Mouse (Mus musculus) limb, embryonic 10.5 days (tissue): ENCODE measurements around the gene Cpox. TPM values are rescaled to one million over a fixed set of nuclear protein-coding genes. Genes with fewer than 3 reads are reported as not detected.

Experiments used
- DNase-seq: peaks from one replicate; pipeline ENCODE4 v3.0.0-alpha.2; 2017; ENCODE audit warnings: low spot score
- H3K27ac ChIP-seq: fragments of 300-500 bp; sonication (generic); 2 replicates; pipeline ENCODE4 v1.5.1; 2016; ENCODE audit warnings: mild to moderate bottlenecking
- H3K27me3 ChIP-seq: fragments of 300-500 bp; sonication (generic); 2 replicates; pipeline ENCODE4 v1.6.1; 2016; ENCODE audit warnings: low read depth, mild to moderate bottlenecking; ENCODE audit not compliant: poor library complexity, severe bottlenecking
- H3K36me3 ChIP-seq: fragments of 300-500 bp; sonication (generic); 2 replicates; pipeline ENCODE4 v1.6.1; 2016; ENCODE audit warnings: mild to moderate bottlenecking, moderate library complexity
- H3K4me1 ChIP-seq: fragments of 300-500 bp; sonication (generic); 2 replicates; pipeline ENCODE4 v1.6.1; 2016
- H3K4me3 ChIP-seq: fragments of 300-500 bp; sonication (generic); 2 replicates; pipeline ENCODE4 v1.5.1; 2016; ENCODE audit warnings: mild to moderate bottlenecking, moderate library complexity
- H3K9me3 ChIP-seq: fragments of 300-500 bp; sonication (generic); replicated peaks from 2 replicates; pipeline ENCODE4 v1.6.1; 2016; ENCODE audit warnings: mild to moderate bottlenecking
- WGBS: fragments of 180-500 bp; shearing (Covaris S2); methylation state at CpG from one replicate; pipeline ENCODE4 v1.1.7; 2016; 5-methylcytosine and 5-hydroxymethylcytosine counted together
- polyA plus RNA-seq: library from polyadenylated mRNA; unstranded; fragments of >200 nt; fragmentation: Nextera tagmentation; extraction: Ambion mirVana; gene quantifications from 2 replicates; pipeline ENCODE4 v1.2.1, GENCODE M21; 2016

Gene Cpox
- polyA plus RNA-seq, 1 experiment from 2014 or later, result 26.6 TPM

DNA sequence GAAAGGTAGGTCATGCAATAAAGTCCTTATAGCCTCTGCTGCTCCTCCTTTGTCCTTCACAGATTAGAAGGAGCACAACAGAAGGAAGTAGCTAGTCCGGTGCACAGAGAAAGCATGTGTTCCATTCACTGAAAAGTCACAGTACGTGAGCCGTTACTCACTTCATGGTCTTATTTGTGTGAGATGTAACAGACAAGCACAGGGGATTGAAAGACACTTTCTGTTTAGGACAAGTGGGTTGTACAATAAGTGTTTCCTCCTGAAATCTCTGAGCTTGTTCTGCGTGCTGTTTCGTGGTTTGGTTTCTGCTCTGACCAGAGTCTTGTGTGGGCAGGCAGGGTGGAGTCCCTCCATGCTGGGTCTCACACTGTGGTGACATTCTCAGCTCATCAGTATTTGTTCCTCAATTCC is 20.2 kb downstream of the Cpox start:
- DNase-seq, result no peak
- WGBS, result 93% methylated on average over 5 of the region's 5 CpGs

GRCm38 (mm10) chr16:58694091-58694490 is 24.0 kb downstream of the Cpox start:
- Histone ChIP-seq H3K9me3 (no peaks in the 10 kb centered on the region), H3K36me3 (no peaks in the 10 kb centered on the region), H3K27me3 (no peaks in the 10 kb centered on the region), H3K27ac (no peak overlapping the region), H3K4me1 (no peaks in the 10 kb centered on the region), H3K4me3 (no peak overlapping the region)
- no peak for DNase-seq
- 92% methylated on average over 5 of the region's 5 CpGs for WGBS

More for the DNA sequence above, 20.2 kb downstream of the Cpox start:
- no peak overlapping the region for H3K27ac ChIP-seq
- no peaks in the 10 kb centered on the region for H3K9me3 ChIP-seq
- no peaks in the 10 kb centered on the region for H3K27me3 ChIP-seq
- no peaks in the 10 kb centered on the region for H3K36me3 ChIP-seq
- H3K4me1 ChIP-seq, result no peaks in the 10 kb centered on the region
- no peak overlapping the region for H3K4me3 ChIP-seq

DNA sequence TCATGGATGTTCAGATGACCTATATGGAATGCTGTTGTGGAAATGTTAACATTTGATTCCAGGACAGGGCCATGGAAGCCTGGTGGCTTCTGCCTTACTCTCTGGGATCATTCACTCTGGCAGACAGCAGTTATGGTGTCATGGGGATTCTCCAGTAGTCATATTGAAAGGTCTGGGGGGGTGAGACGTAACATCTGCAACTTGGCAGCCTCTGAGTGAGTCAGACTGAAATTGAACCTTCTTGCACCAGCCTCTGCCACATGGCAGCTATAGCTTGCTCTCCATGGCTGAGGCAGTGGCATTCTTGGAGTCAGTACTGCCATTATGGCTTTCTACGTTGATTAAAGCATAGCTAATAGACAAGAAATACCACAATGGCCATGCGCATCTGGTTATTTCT is 26.7 kb downstream of the Cpox start:
- no peak for DNase-seq
- no peak overlapping the region for H3K4me3 ChIP-seq
- 88% methylated on average over 3 of the region's 3 CpGs for WGBS
- no peaks in the 10 kb centered on the region for H3K27me3 ChIP-seq
- H3K4me1 ChIP-seq, result peaks cover 6% of the 10 kb centered on the region
- H3K27ac ChIP-seq, result no peak overlapping the region
- no peaks in the 10 kb centered on the region for H3K9me3 ChIP-seq
- H3K36me3 ChIP-seq, result no peaks in the 10 kb centered on the region

DNA sequence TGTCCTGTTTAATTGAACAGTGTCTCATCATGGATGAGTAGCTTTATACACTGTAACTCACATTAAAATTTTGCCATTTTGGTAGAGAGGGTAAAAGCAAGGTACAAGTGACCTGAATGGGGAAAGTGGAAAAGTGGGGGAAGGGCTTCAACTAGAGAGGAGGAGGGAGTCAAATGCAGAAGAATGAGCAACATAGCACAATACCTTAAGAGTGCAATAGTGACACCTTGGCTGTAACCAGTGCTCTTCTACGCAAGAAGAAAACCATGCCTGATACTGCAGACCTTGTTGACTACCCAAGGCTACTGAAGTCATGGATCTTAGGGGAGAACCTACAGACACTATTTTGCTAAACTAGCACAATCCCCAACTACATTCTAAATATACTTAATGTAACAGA is 27.2 kb downstream of the Cpox start:
- Histone ChIP-seq H3K4me3 (no peak overlapping the region), H3K4me1 (peaks cover 8% of the 10 kb centered on the region), H3K27ac (no peak overlapping the region), H3K9me3 (no peaks in the 10 kb centered on the region), H3K27me3 (no peaks in the 10 kb centered on the region), H3K36me3 (no peaks in the 10 kb centered on the region)
- 94% methylated on average over 1 of the region's 1 CpGs for WGBS
- no peak for DNase-seq

DNA sequence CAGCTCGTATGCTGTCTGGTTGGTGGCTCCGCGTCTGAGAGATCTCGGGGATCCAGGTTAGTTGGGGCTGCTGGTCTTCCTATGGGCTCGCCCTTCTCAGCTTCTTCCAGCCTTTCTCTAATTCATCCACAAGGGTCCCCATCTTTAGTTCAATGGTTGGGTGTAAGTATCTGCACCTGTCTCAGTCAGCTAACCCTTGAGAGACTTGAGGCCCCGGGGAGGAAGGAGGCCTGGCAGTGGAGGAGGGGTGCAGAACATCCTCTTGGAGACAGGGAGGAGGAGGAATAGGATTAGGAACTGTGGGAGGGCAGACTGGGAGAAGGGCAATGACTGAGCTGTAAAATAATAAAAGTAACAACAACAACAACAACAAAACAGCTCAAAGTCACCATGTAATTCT is 30.1 kb downstream of the Cpox start:
- 75% methylated on average over 6 of the region's 6 CpGs for WGBS
- H3K4me1 ChIP-seq, result peaks cover 9% of the 10 kb centered on the region
- H3K36me3 ChIP-seq, result no peaks in the 10 kb centered on the region
- H3K4me3 ChIP-seq, result no peak overlapping the region
- H3K27me3 ChIP-seq, result no peaks in the 10 kb centered on the region
- H3K27ac ChIP-seq, result no peak overlapping the region
- H3K9me3 ChIP-seq, result no peaks in the 10 kb centered on the region
- DNase-seq, result no peak

- peaks cover 12% of the 10 kb centered on the region for H3K4me1 ChIP-seq
- WGBS, result 85% methylated on average over 12 of the region's 12 CpGs
- no peak overlapping the region for H3K27ac ChIP-seq
- H3K27me3 ChIP-seq, result no peaks in the 10 kb centered on the region
- no peak for DNase-seq
- no peak overlapping the region for H3K4me3 ChIP-seq
- no peaks in the 10 kb centered on the region for H3K36me3 ChIP-seq
- H3K9me3 ChIP-seq, result no peaks in the 10 kb centered on the region
Observed at GRCm38 (mm10) chr16:58700816-58701424, 30.8 kb downstream of the Cpox start.

- Histone ChIP-seq H3K27me3 (no peaks in the 10 kb centered on the region), H3K4me1 (peaks cover 12% of the 10 kb centered on the region), H3K4me3 (no peak overlapping the region), H3K9me3 (no peaks in the 10 kb centered on the region), H3K36me3 (no peaks in the 10 kb centered on the region), H3K27ac (no peak overlapping the region)
- no peak for DNase-seq
- 57% methylated on average over 6 of the region's 6 CpGs for WGBS
Observed at GRCm38 (mm10) chr16:58701779-58702178, 31.7 kb downstream of the Cpox start.

DNA sequence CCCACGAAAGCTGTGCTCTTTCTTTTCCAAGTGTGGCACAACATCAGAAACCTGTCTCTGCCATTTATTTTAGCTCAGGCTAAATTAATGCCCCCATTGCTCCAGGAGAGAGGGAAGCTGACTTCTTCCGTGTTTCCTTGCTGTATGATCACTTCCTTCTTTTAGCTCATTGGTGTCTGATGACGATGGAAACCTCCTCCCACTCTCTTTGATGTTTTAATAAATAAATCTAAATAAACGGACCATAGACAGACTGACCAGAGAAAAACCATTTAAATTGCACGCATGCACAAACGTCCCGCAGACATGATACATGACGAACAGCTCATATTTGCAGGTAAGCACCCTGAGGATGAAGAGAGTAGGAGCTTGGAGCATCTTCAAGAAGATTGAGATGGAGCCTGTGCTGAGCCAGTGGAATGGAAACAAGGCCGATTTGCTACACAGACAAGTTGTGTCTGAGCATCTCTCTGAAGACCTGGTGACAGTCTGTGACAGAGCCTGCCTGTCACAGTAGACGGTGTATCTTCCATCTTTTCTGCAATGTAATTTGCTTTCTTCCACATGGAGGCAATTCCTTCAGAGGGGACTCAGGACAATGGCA is 32.3 kb downstream of the Cpox start:
- H3K27me3 ChIP-seq, result no peaks in the 10 kb centered on the region
- H3K4me1 ChIP-seq, result peaks cover 12% of the 10 kb centered on the region
- H3K9me3 ChIP-seq, result no peaks in the 10 kb centered on the region
- no peak overlapping the region for H3K4me3 ChIP-seq
- DNase-seq, result no peak
- no peaks in the 10 kb centered on the region for H3K36me3 ChIP-seq
- H3K27ac ChIP-seq, result no peak overlapping the region
- WGBS, result 83% methylated on average over 10 of the region's 10 CpGs

- H3K27ac ChIP-seq, result no peak overlapping the region
- WGBS, result 49% methylated on average over 10 of the region's 10 CpGs
Observed at GRCm38 (mm10) chr16:58703382-58704124, 33.5 kb downstream of the Cpox start.

DNA sequence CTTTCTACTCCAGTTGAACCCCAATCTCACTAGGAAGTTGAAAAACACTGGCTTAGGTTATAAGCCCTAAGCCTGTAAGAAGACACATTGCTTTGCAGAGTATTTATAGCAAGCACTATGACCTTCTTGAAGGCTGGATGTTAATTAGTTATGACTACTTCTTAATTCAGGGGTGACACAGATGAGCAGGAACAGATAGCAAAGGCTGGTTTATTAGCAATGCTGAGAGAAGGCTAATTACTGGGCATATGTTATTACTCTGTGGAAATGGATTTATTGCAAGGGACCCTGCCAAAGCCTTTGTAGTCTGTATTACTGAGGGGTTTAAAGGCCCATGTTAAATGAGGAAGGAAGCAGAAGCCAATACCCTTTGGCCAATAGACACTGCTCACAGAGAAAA is 34.9 kb downstream of the Cpox start:
- no peak overlapping the region for H3K4me3 ChIP-seq
- no peaks in the 10 kb centered on the region for H3K36me3 ChIP-seq
- H3K27me3 ChIP-seq, result no peaks in the 10 kb centered on the region
- no peak for DNase-seq
- no peak overlapping the region for H3K27ac ChIP-seq
- H3K4me1 ChIP-seq, result peaks cover 12% of the 10 kb centered on the region
- H3K9me3 ChIP-seq, result no peaks in the 10 kb centered on the region

More at GRCm38 (mm10) chr16:58703382-58704124, 33.5 kb downstream of the Cpox start:
- H3K27me3 ChIP-seq, result no peaks in the 10 kb centered on the region
- H3K36me3 ChIP-seq, result no peaks in the 10 kb centered on the region
- no peaks in the 10 kb centered on the region for H3K9me3 ChIP-seq
- DNase-seq, result no peak
- peaks cover 12% of the 10 kb centered on the region for H3K4me1 ChIP-seq
- H3K4me3 ChIP-seq, result no peak overlapping the region

GRCm38 (mm10) chr16:58707276-58707905 is 37.3 kb downstream of the Cpox start:
- WGBS, result 95% methylated on average over 4 of the region's 4 CpGs
- H3K27me3 ChIP-seq, result no peaks in the 10 kb centered on the region
- no peak overlapping the region for H3K4me3 ChIP-seq
- no peaks in the 10 kb centered on the region for H3K9me3 ChIP-seq
- no peaks in the 10 kb centered on the region for H3K36me3 ChIP-seq
- H3K27ac ChIP-seq, result no peak overlapping the region
- DNase-seq, result no peak
- peaks cover 5% of the 10 kb centered on the region; the same call in 1 of the 2 replicates for H3K4me1 ChIP-seq

GRCm38 (mm10) chr16:58708601-58709475 is 38.7 kb downstream of the Cpox start:
- H3K36me3 ChIP-seq, result no peaks in the 10 kb centered on the region
- H3K4me3 ChIP-seq, result no peak overlapping the region
- H3K27me3 ChIP-seq, result no peaks in the 10 kb centered on the region
- peaks cover 5% of the 10 kb centered on the region; the same call in 1 of the 2 replicates for H3K4me1 ChIP-seq
- no peak overlapping the region for H3K27ac ChIP-seq
- 83% methylated on average over 3 of the region's 3 CpGs for WGBS
- DNase-seq, result no peak
- H3K9me3 ChIP-seq, result no peaks in the 10 kb centered on the region
